Mouse (Mus musculus) urinary bladder, postnatal 10 days (tissue): ENCODE data around the gene Lgals8.
"Not testable (repeated sequence)": the region's sequence is repeated elsewhere in the genome, so short reads cannot be mapped to it uniquely, and the experiment has no call there.

Source experiments
- DNase-seq: peaks from one replicate; pipeline ENCODE4 v3.0.0; 2022; ENCODE audit warnings: low spot score

Lgals8 gene

GRCm38 (mm10) chr13:12464844-12465243 lies at the start of gene Lgals8:
Gene Lgals8 (minus strand): TSS chr13:12464944.
- no peak for DNase-seq

DNA sequence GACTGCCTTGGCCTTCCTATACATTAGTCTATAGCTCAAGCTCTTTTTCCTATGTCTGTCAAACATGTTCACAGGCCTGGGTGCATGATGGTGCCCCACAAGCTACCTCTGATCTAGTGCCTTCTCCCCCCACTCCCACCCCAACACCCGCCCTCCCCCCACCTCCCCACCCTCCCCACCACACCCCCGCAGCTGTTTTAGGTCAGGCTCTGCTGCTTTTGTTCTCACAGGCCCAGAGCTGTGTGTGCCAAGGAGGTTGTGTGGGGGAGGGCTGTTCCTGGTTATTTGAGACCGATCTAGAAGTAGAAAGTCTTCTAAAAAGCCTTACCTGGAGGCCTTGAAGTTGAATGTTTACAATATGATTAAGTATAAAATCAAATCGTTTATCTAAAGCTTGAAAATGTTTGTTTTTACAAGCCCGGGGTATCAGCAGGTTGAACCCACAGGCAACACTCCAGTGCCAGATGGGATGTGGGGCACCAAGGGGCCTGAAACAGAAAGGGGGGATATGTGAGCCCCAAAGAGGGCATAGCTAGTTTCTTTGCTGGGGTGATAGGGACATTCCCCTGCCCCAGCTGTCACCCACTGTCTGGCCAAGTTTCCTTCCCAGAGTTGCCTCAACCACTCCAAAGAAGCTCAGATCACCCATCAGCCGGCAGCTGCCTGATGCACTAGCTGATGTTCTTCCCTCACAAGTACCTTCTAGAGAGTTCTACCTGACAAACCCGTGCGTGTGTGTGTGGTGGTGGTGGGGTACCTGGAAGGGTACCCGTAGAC lies 46.6 kb upstream of the Lgals8 start:
- no peak for DNase-seq

GRCm38 (mm10) chr13:12510032-12510431 lies 45.3 kb upstream of the Lgals8 start:
- no peak for DNase-seq

- DNase-seq: no peak
These were observed 42.7 kb upstream of the Lgals8 start for GRCm38 (mm10) chr13:12507426-12507825.

DNA sequence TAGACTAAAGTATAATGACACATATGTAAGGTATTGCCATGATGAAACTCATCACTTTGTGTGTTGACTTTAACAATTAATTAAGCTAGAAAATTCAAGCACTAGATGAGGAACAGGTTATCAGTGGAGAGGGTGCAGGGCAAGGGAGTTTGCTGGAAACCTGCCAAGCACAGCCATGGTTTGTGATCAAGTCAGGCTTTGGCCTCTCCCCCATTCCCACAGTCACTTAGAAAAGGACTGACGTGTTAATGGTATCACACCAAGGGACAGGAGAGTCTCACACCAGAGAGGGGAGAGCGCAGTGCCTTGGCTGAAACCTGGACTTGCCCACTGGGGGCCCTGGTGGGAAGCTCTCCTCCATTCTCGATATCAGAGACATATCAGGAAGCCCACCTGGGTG lies 40.6 kb upstream of the Lgals8 start:
- no peak for DNase-seq

DNA sequence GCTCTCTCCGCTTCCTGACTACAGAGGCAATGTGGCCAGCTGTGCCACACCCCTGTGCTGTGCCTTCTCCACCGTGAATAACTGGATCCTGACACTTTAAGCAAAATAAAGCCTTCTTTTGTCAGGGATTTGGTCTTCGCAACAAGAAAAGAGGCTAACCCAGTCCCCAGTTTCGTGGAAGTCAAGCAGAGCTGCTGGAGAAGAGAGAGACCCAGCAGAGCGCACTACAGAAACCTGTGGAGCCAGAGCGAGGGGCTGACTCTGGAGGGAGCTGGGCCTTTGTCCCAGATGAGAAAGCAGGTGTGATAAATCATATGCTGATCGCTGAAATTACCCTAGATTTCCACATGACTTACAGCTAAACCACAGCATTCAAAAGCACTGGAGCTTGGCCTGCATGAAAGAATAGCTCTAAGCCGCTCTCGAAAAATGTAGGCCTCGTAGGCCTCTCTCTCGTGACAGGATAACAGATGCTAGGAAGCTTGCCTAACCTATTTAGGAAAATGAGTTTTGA lies 38.6 kb upstream of the Lgals8 start:
- no peak for DNase-seq

DNA sequence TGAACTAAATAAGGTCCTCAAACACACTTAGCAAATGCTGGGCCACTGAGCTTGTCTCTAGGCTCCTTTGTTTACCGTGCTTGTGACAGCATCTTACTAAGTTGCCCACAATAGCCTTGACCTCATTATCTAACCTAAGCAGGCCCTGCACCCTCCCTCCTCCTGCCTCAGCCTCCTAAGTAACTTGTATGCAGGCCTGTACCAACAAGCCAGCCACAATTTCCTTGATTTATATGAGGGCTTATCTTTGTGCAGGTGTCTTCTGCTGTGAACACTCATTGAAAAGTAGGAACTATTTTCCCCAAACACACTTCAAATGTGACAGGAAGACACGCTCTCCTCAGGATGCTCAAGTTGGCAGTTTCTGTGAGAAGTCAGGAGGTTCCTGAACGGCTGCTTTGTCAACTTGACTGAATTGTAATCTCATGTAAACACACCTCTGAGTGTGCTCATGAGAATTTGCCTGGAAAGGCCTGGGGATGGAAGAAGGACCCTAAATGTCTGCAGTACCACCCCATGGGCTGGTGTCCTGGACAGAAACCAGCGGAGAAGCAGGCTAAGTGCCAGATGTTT lies 38.0 kb upstream of the Lgals8 start:
- DNase-seq: no peak

DNA sequence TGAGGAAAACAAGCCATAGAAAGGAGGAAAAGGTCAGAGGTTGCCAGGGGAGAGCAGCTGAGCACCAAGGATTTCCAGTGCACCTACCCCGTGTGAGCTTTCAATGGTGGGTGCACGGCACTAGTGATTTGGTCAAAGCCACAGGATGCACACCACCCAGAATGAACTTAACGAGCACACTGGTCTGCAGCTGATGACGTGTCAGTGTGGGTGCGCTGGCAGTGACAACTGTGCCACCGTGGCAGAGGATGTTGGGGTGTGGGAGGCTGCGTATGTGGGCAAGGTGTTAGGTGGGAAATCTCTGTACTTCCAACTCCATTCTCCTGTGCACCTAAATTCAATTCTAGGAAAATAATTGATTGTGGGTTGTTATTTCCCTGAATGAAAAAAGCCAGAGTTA lies 34.4 kb upstream of the Lgals8 start:
- no peak for DNase-seq

DNA sequence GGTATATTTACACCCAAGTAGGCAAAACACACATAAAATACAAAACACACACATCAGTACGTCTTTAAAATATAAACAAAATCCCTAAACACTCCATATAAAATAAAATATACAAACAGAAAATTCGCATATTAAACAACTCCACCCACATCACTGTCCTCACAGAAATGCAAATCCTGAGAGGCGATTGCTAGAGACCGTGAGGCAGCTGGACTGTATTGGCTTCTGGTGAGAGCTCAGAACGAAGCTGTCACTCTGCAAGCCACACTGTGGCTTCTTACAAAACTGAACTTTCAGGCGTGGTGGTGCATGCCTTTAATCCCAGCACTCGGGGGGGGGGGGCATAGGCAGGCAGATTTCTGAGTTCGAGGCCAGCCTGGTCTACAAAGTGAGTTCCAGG lies 33.1 kb upstream of the Lgals8 start:
- DNase-seq: no peak

- DNase-seq: no peak
These were observed 30.0 kb upstream of the Lgals8 start for GRCm38 (mm10) chr13:12494750-12495149.

- no peak for DNase-seq
These were observed 27.8 kb upstream of the Lgals8 start for GRCm38 (mm10) chr13:12492515-12492914.

- no peak for DNase-seq
These were observed 20.9 kb upstream of the Lgals8 start for GRCm38 (mm10) chr13:12485640-12486039.

- no peak for DNase-seq
These were observed 20.5 kb upstream of the Lgals8 start for GRCm38 (mm10) chr13:12485197-12485596.

DNA sequence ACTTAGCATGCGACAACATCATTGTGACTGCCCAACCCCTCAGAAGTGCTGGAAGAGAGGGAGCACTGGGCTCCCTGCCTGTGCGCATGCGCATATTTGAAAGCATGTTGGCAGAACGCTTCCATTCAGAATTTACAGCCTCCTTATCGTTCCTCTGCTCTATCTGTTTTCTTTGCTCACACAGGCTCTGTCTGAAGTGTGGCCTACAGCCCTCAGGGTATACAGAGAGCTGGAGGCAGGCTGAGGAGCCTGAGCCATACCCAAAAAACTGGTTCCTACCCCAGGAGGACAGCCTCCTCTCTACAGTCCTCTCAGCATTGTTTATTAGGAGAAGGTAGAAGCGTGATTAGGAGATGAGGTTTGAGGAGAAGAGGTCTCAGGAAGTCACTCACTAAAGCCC lies 15.1 kb upstream of the Lgals8 start:
- DNase-seq: no peak

- DNase-seq: no peak
These were observed 13.6 kb upstream of the Lgals8 start for GRCm38 (mm10) chr13:12478301-12478700.

- DNase-seq: no peak
These were observed 12.1 kb upstream of the Lgals8 start for GRCm38 (mm10) chr13:12476886-12477285.

DNA sequence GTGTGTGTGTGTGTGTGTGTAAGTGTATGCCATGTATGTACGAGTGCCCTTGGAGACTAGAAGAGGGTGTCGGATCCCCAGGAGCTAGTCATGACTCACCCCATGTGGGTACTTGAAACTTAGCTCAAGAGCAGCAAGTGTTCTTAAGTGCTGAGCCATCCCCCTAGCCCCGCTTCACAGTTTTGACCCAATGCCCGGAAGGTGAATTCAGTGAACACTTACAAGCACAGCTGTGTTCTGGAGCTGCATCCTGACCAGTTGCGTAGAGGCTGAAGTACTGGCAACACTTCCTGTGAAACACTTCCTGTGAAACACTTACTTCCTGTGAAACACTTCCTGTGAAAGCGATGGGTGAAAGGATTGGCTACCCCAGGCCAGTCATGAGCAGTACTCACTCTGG lies 10.5 kb upstream of the Lgals8 start:
- DNase-seq: no peak

DNA sequence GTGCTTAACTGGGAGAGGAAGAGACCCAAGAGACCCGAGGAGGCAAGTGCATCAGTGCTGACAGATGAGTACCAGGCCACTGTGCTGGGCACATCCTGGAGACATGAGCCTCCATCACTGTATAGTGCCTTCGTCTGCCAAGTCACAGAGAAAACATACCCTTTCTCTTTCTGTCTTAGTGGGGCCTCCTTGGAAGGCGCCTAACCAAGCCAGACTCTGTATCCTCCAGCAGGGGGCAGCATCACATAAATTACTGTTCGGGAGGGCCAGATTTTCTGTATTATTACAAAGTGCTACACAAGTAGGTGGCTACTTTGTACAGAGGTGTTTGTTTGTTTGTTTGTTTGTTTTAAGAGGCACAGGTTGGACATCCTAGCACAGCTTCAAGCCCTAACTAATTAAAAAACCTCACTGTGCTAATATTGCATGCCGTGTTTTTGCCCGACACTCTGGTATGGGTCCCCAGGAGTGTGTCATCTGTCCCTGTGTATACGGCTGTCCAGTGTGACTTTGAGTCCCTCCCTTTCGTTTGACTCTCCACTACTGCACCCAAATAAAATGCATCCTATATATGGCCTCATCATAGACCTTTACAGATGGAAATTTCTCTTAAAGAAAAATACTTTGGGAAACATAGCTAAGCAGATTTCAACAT lies 9.1 kb upstream of the Lgals8 start:
- no peak for DNase-seq

DNA sequence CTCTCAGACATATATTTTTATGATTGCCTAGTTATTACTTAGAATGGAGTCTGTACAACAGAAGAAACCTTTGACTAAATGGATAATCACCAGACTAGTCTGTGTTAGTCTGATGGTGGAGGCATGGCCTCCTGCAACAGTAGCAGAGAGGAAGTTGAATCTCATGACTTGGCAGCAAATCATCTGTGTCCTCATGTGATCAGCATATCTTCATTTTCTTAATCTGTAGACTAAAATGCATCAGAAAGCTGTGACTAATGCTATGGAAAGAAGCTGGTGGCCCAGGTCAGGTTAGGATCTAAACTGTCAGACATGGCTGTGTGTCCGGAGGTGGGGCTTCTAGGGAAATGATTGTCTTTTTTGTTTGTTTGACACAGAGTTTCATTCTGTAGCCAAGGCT lies 3.7 kb upstream of the Lgals8 start:
- DNase-seq: no peak

GRCm38 (mm10) chr13:12464159-12464558 lies 585 bp downstream of the Lgals8 start:
- DNase-seq: not testable (repeated sequence)

DNA sequence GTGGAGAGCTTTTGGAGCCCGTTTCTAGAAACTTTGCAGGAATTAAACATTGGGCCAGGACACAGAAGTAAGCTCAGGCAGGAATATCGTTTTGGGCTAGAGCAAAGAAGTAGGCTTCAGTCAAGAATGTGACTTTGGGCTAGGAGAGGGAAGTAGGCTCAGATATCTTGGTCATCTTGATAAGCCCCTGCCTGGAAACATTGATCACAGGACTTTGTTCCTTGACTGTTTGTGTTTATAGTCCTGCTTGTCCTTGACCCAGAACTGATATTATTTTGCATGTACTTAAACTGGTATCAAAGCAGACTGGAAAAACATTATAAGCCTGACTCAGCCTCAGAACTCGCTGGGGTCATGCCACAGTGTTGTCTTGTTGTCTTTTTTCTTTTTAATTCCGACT lies 2.1 kb downstream of the Lgals8 start:
- no peak for DNase-seq

- no peak for DNase-seq
These were observed 3.0 kb downstream of the Lgals8 start for GRCm38 (mm10) chr13:12461730-12462119.
